Mouse (Mus musculus) layer of hippocampus, adult 2 months (tissue): ENCODE measurements around the gene Stxbp4. TPM values are rescaled to one million over a fixed set of nuclear protein-coding genes. Genes with fewer than 3 reads are reported as not detected.

Source experiments
- DNase-seq, 2 experiments: peaks; one replicate each; pipeline ENCODE4 v3.0.0; 2022; ENCODE audit warnings: low spot score in 2 of 2
- H3K27ac ChIP-seq: fragments of 200-600 bp; 2 replicates; pipeline ENCODE4 v1.8.1; 2022
- H3K4me3 ChIP-seq: fragments of 200-600 bp; 2 replicates; pipeline ENCODE4 v1.8.1; 2022; ENCODE audit warnings: mild to moderate bottlenecking
- CTCF ChIP-seq: fragments of 200-600 bp; conservative IDR thresholded peaks from 2 replicates; pipeline ENCODE4 v1.8.1; 2022; ENCODE audit warnings: antibody characterized with exemption, mild to moderate bottlenecking, moderate library complexity
- long read RNA-seq, 2 experiments: library from polyadenylated mRNA; stranded (forward); transcript quantifications; one replicate each; pipeline ENCODE4 v2.0.0; 2021; ENCODE audit warnings: borderline mapping rate in 2 of 2
- total RNA-seq, 2 experiments: library from RNA; stranded (reverse); gene quantifications; 2 replicates each; pipeline ENCODE4 v1.2.3; 2021

The Stxbp4 gene
- total RNA-seq, result 10 to 100 TPM; 12.0 to 16.1 TPM
- long read RNA-seq, experiment 1, full-length matches to known transcripts, result 1 of 5 reads
- long read RNA-seq, experiment 1, partial matches to known transcripts, result 3 of 5 reads
- long read RNA-seq, experiment 1, other reads (novel, unspliced or antisense), result 1 of 5 reads
- long read RNA-seq, experiment 2, full-length matches to known transcripts, result 4 of 11 reads
- long read RNA-seq, experiment 2, partial matches to known transcripts, result 0 of 11 reads
- long read RNA-seq, experiment 2, other reads (novel, unspliced or antisense), result 7 of 11 reads

DNA sequence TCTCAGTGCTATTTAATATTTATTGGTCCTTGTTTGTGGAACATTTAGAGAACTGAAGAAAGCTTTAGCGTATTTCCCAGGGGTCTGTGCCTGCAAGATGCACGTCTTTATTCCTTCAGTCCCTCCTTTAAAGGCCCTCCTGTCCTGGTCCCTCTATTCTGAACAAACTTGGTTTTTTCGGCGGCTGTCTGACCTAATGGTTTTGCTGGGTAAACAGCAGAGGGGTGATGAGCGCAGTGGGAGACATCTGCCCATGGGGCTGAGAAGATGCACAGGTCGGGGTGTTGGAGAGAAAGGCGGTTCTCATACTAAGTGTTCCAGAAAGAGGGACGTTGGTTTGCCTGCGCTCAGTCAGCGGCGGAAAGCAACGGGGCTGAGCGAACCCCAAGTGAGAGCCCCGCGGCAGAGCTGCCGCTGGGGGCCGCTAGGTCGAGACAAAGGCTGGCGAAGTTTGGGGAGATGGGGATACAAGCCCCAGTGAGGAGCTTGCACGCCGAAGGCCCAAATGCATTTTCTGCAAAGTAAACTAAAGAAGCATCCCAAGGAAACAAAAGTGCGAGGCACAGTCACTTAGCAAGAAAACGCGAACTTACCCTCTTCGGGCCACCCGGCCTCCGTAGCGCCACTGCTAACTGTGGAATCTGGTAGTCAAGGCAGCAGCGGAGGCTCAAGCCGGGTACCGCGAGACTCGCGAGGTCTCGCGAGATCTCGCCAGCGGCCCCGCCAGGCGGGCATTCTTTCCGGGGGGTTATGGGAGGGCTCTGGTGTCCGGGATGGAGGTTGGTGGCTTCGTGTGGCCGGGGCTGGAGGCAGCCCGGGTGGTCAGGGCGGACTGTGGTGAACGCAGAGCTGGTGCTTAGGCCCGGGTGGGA lies at the start of gene Stxbp4, which contains the start of gene Cox11:
Stxbp4 (minus strand) TSS at position 645 of the 872 bp plus-strand sequence.
Cox11 (plus strand) TSS at position 734 of the 872 bp plus-strand sequence.
- peak; percentile 81 for TF ChIP-seq CTCF
- Histone ChIP-seq H3K4me3 (peak within 1 kb of the TSS; percentile 94), H3K27ac (peak within 1 kb of the TSS; percentile 92)
- peak; percentile 94 to 95 for DNase-seq

DNA sequence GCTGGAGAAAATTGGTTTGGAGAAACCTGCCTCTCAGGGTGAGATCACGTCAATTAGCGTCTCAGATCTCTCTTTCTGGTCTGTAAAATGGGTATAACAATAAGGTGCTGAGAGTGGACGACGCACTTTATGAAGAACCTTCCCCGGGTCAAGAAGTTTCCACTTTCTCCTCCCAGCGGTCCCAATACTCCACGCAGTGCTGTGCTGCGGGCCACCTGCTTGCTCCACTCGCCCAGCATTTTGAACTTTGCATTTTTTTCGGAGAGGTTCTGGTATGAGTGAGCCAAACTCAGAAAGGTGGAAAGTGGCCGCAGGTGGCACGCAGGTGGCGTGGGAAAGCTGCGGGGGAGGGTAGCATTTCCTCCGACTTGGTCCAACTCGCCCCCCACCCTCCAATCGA lies 49.2 kb upstream of the Stxbp4 start:
- H3K27ac ChIP-seq, result peak overlapping the region; percentile 85
- H3K4me3 ChIP-seq, result peak overlapping the region; percentile 85
- TF ChIP-seq CTCF, result no peak
- peak in 1 of 2 experiments; percentile 6 for DNase-seq

DNA sequence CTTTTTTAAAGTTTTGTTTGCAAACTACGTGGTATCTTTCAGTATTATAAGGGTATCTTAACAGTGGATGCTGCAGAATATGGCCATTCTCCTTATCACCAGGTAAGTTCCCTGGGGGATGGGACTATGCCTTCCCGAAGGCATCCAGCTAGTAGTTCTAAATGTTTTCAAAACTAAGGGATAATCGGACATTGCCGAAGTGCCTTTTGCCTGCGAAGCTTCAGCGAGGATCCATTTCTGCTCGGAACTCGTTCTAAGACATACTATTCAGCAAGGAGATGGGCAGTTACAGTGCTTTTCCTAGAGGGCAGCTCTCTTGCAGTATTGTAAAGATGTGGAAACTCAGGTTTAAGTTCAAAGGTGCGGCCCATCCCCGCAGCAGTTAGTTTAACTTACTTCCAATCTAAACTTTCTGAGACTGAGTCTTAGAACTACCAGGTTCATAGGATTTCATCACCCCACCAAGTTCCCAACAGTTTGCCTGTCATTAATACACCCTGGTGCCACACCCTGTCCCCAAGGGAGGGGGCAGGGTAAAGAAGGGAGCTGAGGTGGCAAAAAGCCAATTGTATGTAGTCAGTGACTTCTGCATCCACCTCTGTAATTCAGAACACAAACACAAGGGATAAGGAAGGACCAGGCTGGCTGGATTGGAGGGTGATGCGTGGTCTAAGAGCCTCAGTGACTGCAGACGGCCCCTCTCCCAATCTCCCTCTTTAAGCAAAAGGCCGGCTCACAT lies 48.6 kb upstream of the Stxbp4 start:
- DNase-seq, result no peak
- Histone ChIP-seq H3K27ac (0 out of 2 replicates have a peak overlapping the region, but pooled peaks have one; percentile 85), H3K4me3 (peak overlapping the region; percentile 85)
- no peak for TF ChIP-seq CTCF

DNA sequence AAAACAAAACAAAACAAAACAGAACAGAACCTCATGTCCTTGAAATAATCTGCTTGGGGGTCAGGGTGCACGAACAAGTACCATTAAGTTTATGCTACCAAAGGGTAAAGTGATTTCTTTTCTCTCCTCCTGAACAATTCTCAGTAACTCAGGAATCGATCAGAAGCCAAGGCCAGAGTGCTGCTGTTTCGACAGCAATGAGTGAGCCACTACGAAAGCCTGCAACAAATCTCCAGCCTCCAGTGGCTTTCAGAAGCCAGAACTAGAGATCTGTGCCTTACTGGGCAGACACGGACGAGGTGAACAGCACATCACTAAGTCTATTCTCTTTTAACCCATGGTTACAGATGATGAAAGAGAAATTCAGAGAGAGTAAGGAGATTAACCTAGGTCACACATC lies 47.3 kb upstream of the Stxbp4 start:
- no peak for DNase-seq
- TF ChIP-seq CTCF, result no peak
- Histone ChIP-seq H3K4me3 (no peak overlapping the region), H3K27ac (peak overlapping the region; percentile 52; the same call in 1 of the 2 replicates)

DNA sequence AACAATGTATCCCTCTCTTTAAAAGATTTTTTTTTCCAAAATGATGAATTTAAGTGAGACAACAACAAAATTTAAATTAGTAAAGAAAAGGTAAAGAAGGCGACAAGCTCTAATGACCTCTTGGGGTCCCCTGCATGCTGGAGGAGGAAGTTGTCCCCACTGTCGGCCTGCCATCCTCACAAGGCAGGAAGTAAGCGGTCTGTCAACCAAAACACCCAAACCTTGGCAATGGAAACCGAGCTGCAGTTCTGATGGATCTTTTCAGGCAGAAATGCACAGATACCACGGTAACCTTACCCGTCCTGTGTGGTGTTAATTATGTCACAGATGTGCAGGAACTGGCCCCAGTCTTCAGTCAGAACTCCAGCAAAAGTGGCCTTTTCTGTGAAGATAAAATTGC lies 46.9 kb upstream of the Stxbp4 start:
- no peak for TF ChIP-seq CTCF
- H3K4me3 ChIP-seq, result no peak overlapping the region
- no peak for DNase-seq
- peak overlapping the region; percentile 52; the same call in 1 of the 2 replicates for H3K27ac ChIP-seq

DNA sequence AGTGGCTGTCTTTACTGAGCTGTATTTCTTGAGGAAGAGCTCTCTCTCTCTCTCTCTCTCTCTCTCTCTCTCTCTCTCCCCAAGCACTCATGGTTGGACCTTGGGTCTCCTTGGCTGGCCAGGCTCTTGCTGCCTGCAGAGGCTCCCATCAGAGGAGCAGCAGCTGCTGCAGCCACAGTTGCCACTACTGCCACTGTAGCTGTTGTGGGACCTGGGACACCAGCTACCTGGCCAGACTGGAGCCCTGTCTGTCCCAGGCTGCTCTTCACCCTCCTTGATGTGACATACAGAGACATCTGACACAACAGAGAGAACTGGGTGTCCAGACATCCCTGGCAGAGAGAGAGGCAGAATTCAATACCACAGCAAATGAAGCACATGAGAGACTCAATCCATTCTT lies 43.3 kb upstream of the Stxbp4 start:
- no peak for DNase-seq
- Histone ChIP-seq H3K27ac (no peak overlapping the region), H3K4me3 (no peak overlapping the region)
- TF ChIP-seq CTCF, result no peak

DNA sequence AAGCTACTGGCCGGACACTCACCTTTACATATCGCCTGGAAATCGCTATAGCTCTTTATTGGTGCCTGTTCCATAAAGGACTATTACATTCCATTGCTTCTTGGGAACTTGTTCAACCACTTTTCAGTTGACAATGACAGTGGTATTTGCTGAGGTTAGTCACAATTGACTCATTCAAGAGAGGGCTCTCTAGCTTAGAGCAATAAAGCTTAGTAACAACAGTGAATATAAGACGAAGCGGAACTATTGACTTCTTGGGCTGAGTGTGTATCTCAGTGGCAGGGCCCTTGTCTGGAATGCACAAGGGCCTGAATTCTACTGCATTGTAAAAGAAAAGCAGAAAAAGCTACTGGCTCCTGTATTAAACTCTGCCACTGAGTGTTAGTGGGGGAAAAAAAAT lies 40.7 kb upstream of the Stxbp4 start:
- Histone ChIP-seq H3K27ac (peak overlapping the region; percentile 46; the same call in 1 of the 2 replicates), H3K4me3 (no peak overlapping the region)
- no peak for DNase-seq
- TF ChIP-seq CTCF, result no peak

DNA sequence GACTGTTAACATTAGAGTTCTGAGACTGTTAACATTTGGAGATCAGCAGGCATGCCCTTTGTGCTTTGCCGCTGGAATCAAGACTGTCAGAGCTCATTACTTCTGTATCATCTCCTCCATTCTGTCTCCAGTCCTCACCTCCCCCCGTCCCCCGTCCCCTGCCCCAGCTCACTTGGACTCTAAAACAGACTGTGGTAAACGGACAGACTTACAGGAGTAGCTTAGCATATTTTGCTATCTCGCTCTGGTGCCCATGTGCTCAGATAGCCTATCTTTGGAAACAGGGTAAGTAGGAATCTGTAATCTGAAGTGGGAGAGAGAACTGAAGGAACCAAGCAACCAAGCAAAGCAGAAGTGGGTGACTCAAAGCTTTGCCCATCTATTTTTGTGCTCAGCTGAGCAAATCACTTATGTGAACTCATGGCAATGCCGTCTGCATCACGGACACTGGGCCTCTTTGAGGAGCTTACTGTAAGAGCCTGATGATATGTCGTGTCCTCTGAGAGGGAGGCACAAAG lies 39.9 kb upstream of the Stxbp4 start:
- no peak overlapping the region; the same call in 1 of the 2 replicates for H3K27ac ChIP-seq
- peak in 1 of 2 experiments; percentile 13 for DNase-seq
- H3K4me3 ChIP-seq, result no peak overlapping the region
- no peak for TF ChIP-seq CTCF

DNA sequence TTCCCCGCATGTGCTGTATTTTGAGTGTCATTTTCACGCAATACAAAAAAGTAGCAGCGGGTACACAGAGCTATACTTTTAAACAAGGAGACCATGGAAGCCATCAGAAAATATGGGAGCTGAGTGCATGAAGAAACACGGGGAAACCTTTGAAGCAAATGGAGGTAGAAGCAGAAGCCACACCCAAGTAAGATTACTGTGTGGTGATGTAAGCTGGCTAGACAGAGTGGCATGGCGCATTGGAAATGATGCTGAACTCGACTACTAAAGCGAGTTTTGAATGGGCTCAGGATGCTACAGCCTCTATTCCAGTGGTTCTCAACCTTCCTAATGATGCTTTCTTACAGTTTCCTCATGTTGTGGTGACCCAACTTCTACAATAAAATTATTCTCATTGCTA lies 39.1 kb upstream of the Stxbp4 start:
- Histone ChIP-seq H3K27ac (no peak overlapping the region), H3K4me3 (no peak overlapping the region)
- TF ChIP-seq CTCF, result no peak
- no peak for DNase-seq

DNA sequence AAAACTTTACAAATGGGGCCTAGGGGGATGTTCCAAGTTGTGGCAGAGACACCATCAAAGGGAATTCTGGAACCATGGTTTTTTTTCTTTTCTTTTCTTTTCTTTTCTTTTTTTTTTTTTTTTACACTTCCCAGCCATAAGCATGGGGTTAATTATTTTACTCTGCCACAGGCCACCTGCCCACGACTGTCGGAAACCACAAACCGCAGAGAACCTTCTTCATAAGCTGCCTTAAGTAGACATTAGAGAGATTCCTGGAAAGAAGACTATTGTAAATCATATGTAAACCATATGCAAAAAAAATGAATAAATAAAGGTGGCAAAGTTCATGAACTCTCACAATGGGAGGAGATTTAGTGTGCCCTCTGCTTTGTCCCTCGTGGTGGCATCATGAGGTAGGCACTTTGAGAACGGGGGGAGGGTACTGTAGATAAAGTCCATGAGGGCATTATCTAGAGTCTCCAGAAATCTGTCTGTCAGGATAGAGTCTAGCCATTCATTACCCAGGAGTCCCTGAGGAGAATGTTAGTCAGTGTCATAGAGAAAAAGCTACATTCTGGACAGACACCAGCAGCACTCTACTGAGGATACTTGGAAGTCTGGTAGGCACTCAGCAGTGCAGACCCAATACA lies 37.7 kb upstream of the Stxbp4 start:
- H3K27ac ChIP-seq, result no peak overlapping the region
- TF ChIP-seq CTCF, result no peak
- DNase-seq, result no peak
- H3K4me3 ChIP-seq, result no peak overlapping the region

DNA sequence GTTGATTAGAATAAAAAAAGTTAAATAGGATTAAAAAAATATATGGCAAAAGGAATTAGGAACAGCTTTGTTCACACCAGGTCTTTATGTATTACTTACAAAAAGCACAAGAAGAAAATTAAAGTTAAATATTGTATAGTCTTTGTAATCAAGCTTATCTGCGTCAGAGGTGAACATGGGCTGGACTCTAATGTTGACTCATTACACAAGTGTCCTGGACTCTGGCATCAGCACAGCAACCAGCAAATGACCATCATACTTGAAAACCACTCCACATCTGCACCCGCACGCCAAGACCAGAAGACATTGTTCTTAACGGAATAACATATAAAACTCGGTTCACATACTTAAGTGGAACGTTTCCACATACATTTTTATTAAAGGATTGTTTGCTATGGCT lies 29.4 kb upstream of the Stxbp4 start:
- DNase-seq, result no peak
- TF ChIP-seq CTCF, result no peak
- H3K4me3 ChIP-seq, result no peak overlapping the region
- H3K27ac ChIP-seq, result no peak overlapping the region; the same call in 1 of the 2 replicates

DNA sequence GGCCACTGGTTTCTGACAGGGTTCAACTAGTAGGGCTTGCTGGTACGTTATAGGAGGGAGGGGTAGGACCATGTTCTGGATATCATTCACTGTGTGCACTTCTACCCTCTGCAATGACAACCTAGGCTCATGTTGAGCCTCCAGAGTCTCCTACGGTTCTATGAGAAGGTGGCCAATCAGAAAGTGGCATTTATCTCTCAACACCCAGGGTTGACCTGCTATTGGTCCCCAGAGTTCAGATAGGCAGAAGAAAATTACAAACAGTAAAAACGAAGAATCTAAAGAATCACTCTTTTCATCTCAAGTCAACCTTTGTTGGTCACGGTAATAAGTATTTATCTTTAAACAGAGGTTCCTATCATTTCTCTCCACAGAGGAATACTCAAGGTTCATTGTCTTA lies 29.0 kb upstream of the Stxbp4 start:
- no peak overlapping the region for H3K4me3 ChIP-seq
- peak overlapping the region; percentile 78 for H3K27ac ChIP-seq
- no peak for TF ChIP-seq CTCF
- DNase-seq, result no peak
